Mouse (Mus musculus): Measurements from ENCODE around the gene Bbs9. TPM values are rescaled to one million over a fixed set of nuclear protein-coding genes. Genes with fewer than 3 reads are reported as not detected.

Gene Bbs9
- polyA plus RNA-seq, 1 experiment, result 2.3 TPM

DNA sequence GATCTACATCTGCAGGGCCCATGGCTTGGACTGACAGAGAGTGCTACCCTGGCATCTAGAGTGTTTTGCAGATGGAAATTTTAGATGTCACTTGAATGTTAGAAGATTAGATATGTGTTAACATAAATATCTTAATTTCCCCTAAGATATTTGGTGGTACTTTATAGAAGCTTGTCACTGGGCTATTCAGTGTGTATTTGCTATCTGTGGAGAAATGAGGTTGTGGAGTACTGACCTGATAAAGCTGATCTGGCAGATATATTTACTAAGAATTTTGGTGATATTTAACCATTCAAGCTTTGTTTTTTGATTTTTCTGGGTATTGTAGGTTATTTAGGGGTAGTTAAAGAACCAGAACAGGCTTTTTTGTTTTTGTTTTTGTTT is 276.0 kb downstream of the Bbs9 start:
- Histone ChIP-seq H3K9me3 (no peaks in the 10 kb centered on the region), H3K4me3 (replicated peaks) (no peak overlapping the region), H3K27me3 (replicated peaks) (peaks cover 33% of the 10 kb centered on the region), H3K4me1 (no peaks in the 10 kb centered on the region), H3K36me3 (replicated peaks; ENCODE audit: low read length) (no peaks in the 10 kb centered on the region)
- TF ChIP-seq GATA1 (IDR thresholded peaks at IDR 0.05; ENCODE audit: borderline replicate concordance, low read length) (no peak), FLI1 (IDR thresholded peaks at IDR 0.05; ENCODE audit: low read length) (no peak)

DNA sequence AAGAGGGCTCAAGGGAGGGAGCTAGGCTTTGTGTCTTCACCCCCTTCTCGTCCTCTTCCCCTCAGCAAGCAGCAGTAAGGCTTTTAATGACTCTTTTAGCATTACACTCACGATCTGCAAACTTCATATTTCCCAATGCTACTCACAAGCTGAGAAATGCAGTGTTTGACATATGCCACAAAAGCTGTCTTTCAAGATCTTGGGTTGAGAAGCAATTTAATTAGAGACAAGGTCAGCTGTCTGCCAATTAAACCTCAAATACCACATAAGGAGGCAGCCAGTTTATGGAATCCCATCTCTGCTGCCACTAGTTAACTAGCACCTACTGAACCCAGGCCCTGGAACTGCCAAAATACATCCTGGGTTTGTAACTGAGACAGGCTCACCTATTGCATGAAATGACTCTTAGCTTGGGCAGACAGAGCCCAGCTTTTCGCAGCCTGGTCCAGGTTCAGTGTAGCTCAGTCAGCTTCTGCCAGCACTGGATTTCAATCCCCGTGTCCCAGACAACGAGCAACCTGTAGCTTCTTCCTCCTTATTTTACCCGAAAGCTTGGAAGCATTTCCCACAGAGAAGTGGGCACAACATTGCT is 278.7 kb downstream of the Bbs9 start:
- Histone ChIP-seq H3K4me1 (no peaks in the 10 kb centered on the region), H3K9me3 (no peaks in the 10 kb centered on the region), H3K36me3 (replicated peaks; ENCODE audit: low read length) (no peaks in the 10 kb centered on the region), H3K27me3 (replicated peaks) (peaks cover 28% of the 10 kb centered on the region), H3K4me3 (replicated peaks) (no peak overlapping the region)
- TF ChIP-seq GATA1 (IDR thresholded peaks at IDR 0.05; ENCODE audit: borderline replicate concordance, low read length), result no peak
- no peak for TF ChIP-seq FLI1 (IDR thresholded peaks at IDR 0.05; ENCODE audit: low read length)

DNA sequence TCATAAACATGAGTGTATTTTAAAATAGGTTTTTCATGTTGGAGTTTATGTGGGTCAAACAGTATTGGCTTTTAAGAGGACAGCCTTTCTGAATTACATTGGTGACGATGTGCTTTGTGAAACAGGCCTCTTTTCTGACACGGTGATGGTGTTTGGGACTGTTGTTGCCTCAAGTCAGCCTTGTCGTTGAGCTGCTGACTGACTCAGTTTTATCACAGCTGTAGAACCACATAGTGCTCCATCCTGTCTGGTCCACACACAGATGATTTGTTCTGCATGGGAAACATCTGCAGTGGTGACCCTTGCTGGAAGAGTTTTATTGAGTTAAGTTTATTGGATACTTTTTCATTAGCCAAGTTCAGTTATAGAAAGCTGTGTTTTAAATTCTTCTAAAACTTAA is 283.0 kb downstream of the Bbs9 start:
- Histone ChIP-seq H3K9me3 (no peaks in the 10 kb centered on the region), H3K4me3 (replicated peaks) (no peak overlapping the region), H3K4me1 (no peaks in the 10 kb centered on the region), H3K27me3 (replicated peaks) (peaks cover 16% of the 10 kb centered on the region), H3K36me3 (replicated peaks; ENCODE audit: low read length) (no peaks in the 10 kb centered on the region)
- TF ChIP-seq FLI1 (IDR thresholded peaks at IDR 0.05; ENCODE audit: low read length) (no peak), GATA1 (IDR thresholded peaks at IDR 0.05; ENCODE audit: borderline replicate concordance, low read length) (no peak)

DNA sequence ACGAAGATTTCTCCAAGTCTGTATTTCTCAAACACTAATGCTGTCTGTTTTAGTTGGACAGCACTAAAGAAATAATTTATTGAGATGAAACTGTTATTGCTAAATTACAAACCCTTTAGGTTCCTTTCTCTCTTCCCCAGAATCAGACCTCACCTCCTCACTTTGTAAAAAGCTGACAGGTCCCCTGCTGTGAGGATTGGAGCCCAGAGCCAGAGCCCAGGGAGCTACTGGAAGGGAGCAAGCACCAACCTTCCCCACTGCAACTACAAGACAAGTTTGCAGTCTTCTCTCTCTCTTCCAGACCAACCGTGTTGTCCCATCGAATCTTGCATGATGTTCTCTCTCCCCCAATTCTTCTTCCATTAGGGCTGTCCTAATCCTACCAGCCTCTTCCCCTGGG is 283.7 kb downstream of the Bbs9 start:
- no peak for TF ChIP-seq GATA1 (IDR thresholded peaks at IDR 0.05; ENCODE audit: borderline replicate concordance, low read length)
- no peak for TF ChIP-seq FLI1 (IDR thresholded peaks at IDR 0.05; ENCODE audit: low read length)
- no peaks in the 10 kb centered on the region for H3K9me3 ChIP-seq
- no peaks in the 10 kb centered on the region for H3K36me3 ChIP-seq (replicated peaks; ENCODE audit: low read length)
- no peaks in the 10 kb centered on the region for H3K4me1 ChIP-seq
- peaks cover 11% of the 10 kb centered on the region for H3K27me3 ChIP-seq (replicated peaks)
- H3K4me3 ChIP-seq (replicated peaks), result no peak overlapping the region

DNA sequence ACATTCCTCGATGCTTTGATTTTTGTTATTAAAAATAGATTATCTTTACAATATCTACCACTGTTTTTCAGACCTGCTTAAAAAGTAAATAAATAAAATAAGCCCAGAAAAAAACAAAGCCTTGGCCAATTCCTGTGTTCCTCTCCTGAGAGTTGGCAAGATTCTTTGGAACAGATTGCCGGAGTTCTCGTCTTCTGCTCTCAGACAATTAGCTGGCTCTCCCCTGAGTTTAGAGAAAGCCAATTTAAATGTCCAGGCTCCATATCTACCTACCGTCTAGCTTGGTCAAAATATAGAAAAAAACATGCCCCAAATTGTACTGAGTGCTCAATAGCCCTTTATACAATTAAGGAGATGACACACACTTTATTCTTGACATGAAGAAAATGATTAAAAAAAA is 284.9 kb downstream of the Bbs9 start:
- TF ChIP-seq GATA1 (IDR thresholded peaks at IDR 0.05; ENCODE audit: borderline replicate concordance, low read length) (no peak), FLI1 (IDR thresholded peaks at IDR 0.05; ENCODE audit: low read length) (no peak)
- H3K4me1 ChIP-seq, result no peaks in the 10 kb centered on the region
- no peaks in the 10 kb centered on the region for H3K36me3 ChIP-seq (replicated peaks; ENCODE audit: low read length)
- peaks cover 7% of the 10 kb centered on the region for H3K27me3 ChIP-seq (replicated peaks)
- H3K9me3 ChIP-seq, result no peaks in the 10 kb centered on the region
- no peak overlapping the region for H3K4me3 ChIP-seq (replicated peaks)

DNA sequence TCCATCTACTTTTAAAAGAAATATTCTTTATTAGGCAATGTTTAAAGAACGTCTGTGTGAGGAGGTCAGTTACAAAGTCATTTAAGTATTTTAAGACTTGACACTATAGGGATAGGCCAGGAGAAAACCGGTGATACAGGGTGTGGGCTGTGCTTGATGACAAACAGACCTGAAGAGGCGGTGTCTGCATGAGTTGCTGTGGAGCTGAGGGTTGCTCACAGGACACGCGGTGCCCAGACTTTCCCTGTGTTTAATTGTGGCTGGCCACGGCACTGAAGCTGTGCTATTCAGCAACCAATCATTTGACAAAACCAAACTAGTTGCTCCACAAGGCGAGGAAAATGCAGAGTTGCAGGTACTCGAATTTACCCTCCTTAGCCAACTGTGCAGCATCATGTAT is 286.0 kb downstream of the Bbs9 start:
- TF ChIP-seq FLI1 (IDR thresholded peaks at IDR 0.05; ENCODE audit: low read length) (no peak), GATA1 (IDR thresholded peaks at IDR 0.05; ENCODE audit: borderline replicate concordance, low read length) (no peak)
- no peak overlapping the region for H3K4me3 ChIP-seq (replicated peaks)
- no peaks in the 10 kb centered on the region for H3K4me1 ChIP-seq
- peaks cover 4% of the 10 kb centered on the region for H3K27me3 ChIP-seq (replicated peaks)
- no peaks in the 10 kb centered on the region for H3K9me3 ChIP-seq
- H3K36me3 ChIP-seq (replicated peaks; ENCODE audit: low read length), result no peaks in the 10 kb centered on the region

DNA sequence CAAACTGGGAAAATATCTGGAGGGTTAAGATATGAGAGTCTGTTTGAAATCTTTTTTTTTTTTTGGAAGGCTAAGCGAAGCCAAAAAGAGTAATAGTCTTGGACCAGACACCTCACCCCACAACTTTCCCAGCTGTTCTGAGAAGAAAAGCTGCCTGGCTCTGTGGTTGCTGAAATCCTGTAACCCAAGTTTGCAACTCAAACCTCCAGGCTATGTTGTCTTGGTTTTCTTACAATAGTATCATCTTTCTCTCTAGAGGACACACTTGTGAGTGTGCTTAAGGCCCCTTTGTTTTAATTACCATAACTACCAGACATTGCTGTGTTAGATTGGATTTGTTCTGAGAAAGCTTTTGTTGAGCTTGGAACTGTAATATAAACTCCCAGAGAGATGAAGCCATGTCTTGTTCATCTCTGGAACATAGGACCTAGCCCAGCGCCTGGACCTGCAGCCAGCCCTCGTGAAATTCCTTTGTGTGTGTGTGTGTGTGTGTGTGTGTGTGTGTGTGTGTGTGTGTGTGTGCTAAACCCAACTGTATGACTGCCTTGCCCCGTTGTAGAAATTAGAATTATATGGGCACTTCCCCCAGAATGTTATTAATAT is 290.2 kb downstream of the Bbs9 start:
- Histone ChIP-seq H3K27me3 (replicated peaks) (peaks cover 9% of the 10 kb centered on the region), H3K36me3 (replicated peaks; ENCODE audit: low read length) (no peaks in the 10 kb centered on the region), H3K4me1 (no peaks in the 10 kb centered on the region), H3K9me3 (no peaks in the 10 kb centered on the region), H3K4me3 (replicated peaks) (no peak overlapping the region)
- TF ChIP-seq FLI1 (IDR thresholded peaks at IDR 0.05; ENCODE audit: low read length), result no peak
- TF ChIP-seq GATA1 (IDR thresholded peaks at IDR 0.05; ENCODE audit: borderline replicate concordance, low read length), result no peak

DNA sequence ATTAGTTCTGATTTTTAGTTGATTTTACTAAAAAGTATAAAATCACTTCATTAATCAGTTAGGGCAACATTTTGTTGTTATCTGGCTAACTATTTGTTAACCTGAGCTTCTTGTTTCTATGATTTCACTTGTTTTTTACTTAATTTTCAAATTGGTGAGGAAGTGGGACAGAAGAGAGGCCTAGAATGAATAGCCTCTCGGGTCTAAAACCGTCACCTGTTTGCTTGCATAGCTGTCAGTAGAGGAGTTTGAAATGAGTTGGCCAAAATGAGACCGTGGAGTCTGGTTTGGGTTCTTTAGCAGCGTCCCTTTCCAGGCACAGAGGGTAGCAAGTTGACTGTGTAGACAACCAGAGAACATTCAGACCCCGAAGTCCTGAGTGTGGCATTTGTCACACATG is 291.6 kb downstream of the Bbs9 start:
- no peak overlapping the region for H3K4me3 ChIP-seq (replicated peaks)
- TF ChIP-seq GATA1 (IDR thresholded peaks at IDR 0.05; ENCODE audit: borderline replicate concordance, low read length) (no peak), FLI1 (IDR thresholded peaks at IDR 0.05; ENCODE audit: low read length) (no peak)
- no peaks in the 10 kb centered on the region for H3K4me1 ChIP-seq
- no peaks in the 10 kb centered on the region for H3K9me3 ChIP-seq
- no peaks in the 10 kb centered on the region for H3K36me3 ChIP-seq (replicated peaks; ENCODE audit: low read length)
- H3K27me3 ChIP-seq (replicated peaks), result peaks cover 9% of the 10 kb centered on the region

DNA sequence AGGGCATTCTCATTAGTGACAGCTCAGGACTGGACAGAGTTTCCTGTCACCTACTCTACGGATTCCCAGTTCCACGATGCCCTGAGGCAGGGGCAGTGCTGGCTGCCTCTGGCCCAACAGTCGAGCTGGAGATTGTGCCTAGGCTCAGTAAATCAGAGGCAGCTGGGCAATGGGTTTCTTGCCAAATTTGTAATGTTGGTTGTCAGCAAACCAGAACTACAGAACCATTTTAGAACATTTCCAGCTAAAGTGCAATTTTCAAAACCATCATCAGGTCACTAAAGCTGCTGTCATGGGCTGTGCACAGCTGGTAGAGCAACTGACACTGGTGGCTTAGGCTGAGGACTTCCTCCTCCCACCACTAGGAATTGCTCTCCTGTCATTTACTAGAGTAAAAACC is 292.3 kb downstream of the Bbs9 start:
- H3K27me3 ChIP-seq (replicated peaks), result peaks cover 9% of the 10 kb centered on the region
- H3K36me3 ChIP-seq (replicated peaks; ENCODE audit: low read length), result no peaks in the 10 kb centered on the region
- peaks cover 2% of the 10 kb centered on the region for H3K9me3 ChIP-seq
- TF ChIP-seq FLI1 (IDR thresholded peaks at IDR 0.05; ENCODE audit: low read length), result no peak
- no peak for TF ChIP-seq GATA1 (IDR thresholded peaks at IDR 0.05; ENCODE audit: borderline replicate concordance, low read length)
- H3K4me1 ChIP-seq, result no peaks in the 10 kb centered on the region
- H3K4me3 ChIP-seq (replicated peaks), result no peak overlapping the region

DNA sequence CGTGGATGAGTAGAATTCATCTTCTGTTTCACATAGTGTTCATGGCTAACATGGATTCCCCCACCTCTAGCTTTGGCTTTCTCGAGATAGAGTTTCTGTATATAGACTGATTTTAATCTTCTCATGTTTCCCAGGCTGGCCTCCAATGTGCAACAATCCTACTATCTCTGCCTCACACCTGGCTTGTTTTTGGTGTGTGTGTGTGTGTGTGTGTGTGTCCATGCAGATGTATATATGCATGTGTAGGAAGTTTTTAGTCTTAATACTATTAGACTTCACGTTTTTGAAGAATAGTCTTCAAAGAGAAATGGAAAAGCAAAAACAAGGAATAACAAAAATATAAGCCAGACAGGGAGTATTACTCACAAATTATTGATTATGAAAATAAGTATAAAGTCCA is 296.3 kb downstream of the Bbs9 start:
- Histone ChIP-seq H3K9me3 (peaks cover 8% of the 10 kb centered on the region), H3K36me3 (replicated peaks; ENCODE audit: low read length) (no peaks in the 10 kb centered on the region), H3K27me3 (replicated peaks) (peaks cover 13% of the 10 kb centered on the region), H3K4me1 (no peaks in the 10 kb centered on the region), H3K4me3 (replicated peaks) (no peak overlapping the region)
- no peak for TF ChIP-seq GATA1 (IDR thresholded peaks at IDR 0.05; ENCODE audit: borderline replicate concordance, low read length)
- no peak for TF ChIP-seq FLI1 (IDR thresholded peaks at IDR 0.05; ENCODE audit: low read length)
